16 mouse cellular contexts compared by ENCODE assay signal in genomic region chr15:99019436-99019835, GRCm38 (mm10). TPM values are rescaled to one million over a fixed set of nuclear protein-coding genes. Genes with fewer than 3 reads are reported as not detected.
DNase-seq lines count a peak whose midpoint lies in the region; ATAC-seq and TF ChIP-seq lines count a peak whose summit lies in the region.
"Had no signal": no experiment of that assay in that cellular context is flagged by ENCODE, and none has a peak within 500 bp of the region (broad histone marks: within the 10 kb centered on the region; RNA-seq: fewer than 3 reads in every experiment).

No protein-coding gene starts in this region.

- TF ChIP-seq CTCF in heart, postnatal 0 days (IDR thresholded peaks at IDR 0.05; ENCODE audit: low read depth): no peak
- no peak for TF ChIP-seq CTCF in heart, adult 2 months (IDR thresholded peaks at IDR 0.05)
- TF ChIP-seq CTCF in lung, postnatal 0 days (IDR thresholded peaks at IDR 0.05): no peak

- H3K79me2 ChIP-seq in heart, adult 2 months (replicated peaks; ENCODE audit: control insufficient read depth, insufficient read depth, low read length): no peaks in the 10 kb centered on the region

- intact Hi-C loops in heart, adult 2 months (cut with DNase I): no loop called here

- no peak for TF ChIP-seq EP300 in heart, postnatal 0 days (IDR thresholded peaks at IDR 0.05; ENCODE audit: low read depth)
- TF ChIP-seq EP300 in heart, adult 2 months (IDR thresholded peaks at IDR 0.05; ENCODE audit: insufficient read depth, low read depth, low read length): no peak
- TF ChIP-seq EP300 in lung, postnatal 0 days (IDR thresholded peaks at IDR 0.05): no peak

- TF ChIP-seq POLR2A in heart, adult 2 months (IDR thresholded peaks at IDR 0.05; ENCODE audit: insufficient read depth, low read depth, low read length): no peak

- H3K4me3 ChIP-seq in embryonic facial prominence, embryonic 13.5 days: no peak overlapping the region
- no peak overlapping the region; the same call in 1 of the 2 replicates for H3K4me3 ChIP-seq in embryonic facial prominence, embryonic 10.5 days
- H3K4me3 ChIP-seq in heart, postnatal 0 days (ENCODE audit: low read depth, low read length): no peak overlapping the region; the same call in 1 of the 2 replicates
- H3K4me3 ChIP-seq in heart, adult 2 months: no peak overlapping the region
- H3K4me3 ChIP-seq in lung, postnatal 0 days (ENCODE audit: low read depth, low read length): no peak overlapping the region
- H3K4me3 ChIP-seq in stomach, embryonic 16.5 days (replicated peaks; ENCODE audit: low read length): 0 out of 2 replicates have a peak overlapping the region, but pooled peaks have one; percentile 3
- H3K4me3 ChIP-seq: erythroblast, embryonic 14.5 days; midbrain, embryonic 10.5 days had no signal

- no peaks in the 10 kb centered on the region for H3K27me3 ChIP-seq in embryonic facial prominence, embryonic 13.5 days
- H3K27me3 ChIP-seq in embryonic facial prominence, embryonic 10.5 days (replicated peaks; ENCODE audit: low read depth, poor library complexity, severe bottlenecking): peaks cover 17% of the 10 kb centered on the region
- H3K27me3 ChIP-seq in heart, postnatal 0 days (ENCODE audit: control insufficient read depth, insufficient read depth, low read length): no peaks in the 10 kb centered on the region
- no peaks in the 10 kb centered on the region for H3K27me3 ChIP-seq in heart, adult 2 months (ENCODE audit: control insufficient read depth, insufficient read depth, low read length)
- no peaks in the 10 kb centered on the region for H3K27me3 ChIP-seq in lung, postnatal 0 days (replicated peaks; ENCODE audit: insufficient read depth, low read length)
- no peaks in the 10 kb centered on the region for H3K27me3 ChIP-seq in stomach, embryonic 16.5 days (ENCODE audit: control insufficient read depth, insufficient read depth, low read length)

- no peak overlapping the region for H3K9ac ChIP-seq in embryonic facial prominence, embryonic 13.5 days
- no peak overlapping the region for H3K9ac ChIP-seq in heart, postnatal 0 days (replicated peaks; ENCODE audit: low read depth, low read length)
- no peak overlapping the region for H3K9ac ChIP-seq in heart, adult 2 months (ENCODE audit: low read depth, low read length)
- H3K9ac ChIP-seq in lung, postnatal 0 days (replicated peaks; ENCODE audit: low read depth): no peak overlapping the region
- H3K9ac ChIP-seq in stomach, embryonic 16.5 days (ENCODE audit: low read length): no peak overlapping the region; the same call in 1 of the 2 replicates
- H3K9ac ChIP-seq: hindbrain, embryonic 14.5 days; liver, postnatal 0 days had no signal

- H3K4me1 ChIP-seq in embryonic facial prominence, embryonic 13.5 days: peaks cover 26% of the 10 kb centered on the region
- peaks cover 22% of the 10 kb centered on the region for H3K4me1 ChIP-seq in embryonic facial prominence, embryonic 10.5 days
- H3K4me1 ChIP-seq in heart, postnatal 0 days (ENCODE audit: control insufficient read depth, insufficient read depth): no peaks in the 10 kb centered on the region
- H3K4me1 ChIP-seq in heart, adult 2 months (ENCODE audit: control insufficient read depth, insufficient read depth, low read length): no peaks in the 10 kb centered on the region
- no peaks in the 10 kb centered on the region for H3K4me1 ChIP-seq in lung, postnatal 0 days (ENCODE audit: insufficient read depth, low read depth, low read length)
- H3K4me1 ChIP-seq in stomach, embryonic 16.5 days (ENCODE audit: control insufficient read depth, insufficient read depth, low read length): no peaks in the 10 kb centered on the region

- no peaks in the 10 kb centered on the region; the same call in 1 of the 2 replicates for H3K9me3 ChIP-seq in embryonic facial prominence, embryonic 13.5 days
- peaks cover 5% of the 10 kb centered on the region; the same call in 1 of the 2 replicates for H3K9me3 ChIP-seq in embryonic facial prominence, embryonic 10.5 days
- H3K9me3 ChIP-seq in heart, postnatal 0 days (replicated peaks; ENCODE audit: control insufficient read depth, low read length): no peaks in the 10 kb centered on the region
- H3K9me3 ChIP-seq in lung, postnatal 0 days (ENCODE audit: low read length): no peaks in the 10 kb centered on the region
- H3K9me3 ChIP-seq in stomach, embryonic 16.5 days (replicated peaks; ENCODE audit: control insufficient read depth, low read length): 0 out of 2 replicates have a peak, but pooled peaks cover 3% of the 10 kb centered on the region

- H3K36me3 ChIP-seq in embryonic facial prominence, embryonic 13.5 days: no peaks in the 10 kb centered on the region
- H3K36me3 ChIP-seq in embryonic facial prominence, embryonic 10.5 days (replicated peaks): no peaks in the 10 kb centered on the region
- H3K36me3 ChIP-seq in heart, postnatal 0 days (replicated peaks; ENCODE audit: control insufficient read depth, insufficient read depth, low read length): no peaks in the 10 kb centered on the region
- no peaks in the 10 kb centered on the region for H3K36me3 ChIP-seq in heart, adult 2 months (ENCODE audit: control insufficient read depth, insufficient read depth, low read length)
- no peaks in the 10 kb centered on the region for H3K36me3 ChIP-seq in lung, postnatal 0 days (ENCODE audit: insufficient read depth, low read length)
- no peaks in the 10 kb centered on the region for H3K36me3 ChIP-seq in stomach, embryonic 16.5 days (ENCODE audit: control insufficient read depth, insufficient read depth, low read length)
- H3K36me3 ChIP-seq: midbrain, embryonic 10.5 days had no signal

- 43% methylated on average over 8 of the region's 8 CpGs for WGBS in embryonic facial prominence, embryonic 13.5 days
- 61% methylated on average over 8 of the region's 8 CpGs for WGBS in embryonic facial prominence, embryonic 10.5 days
- WGBS in heart, postnatal 0 days: 47% methylated on average over 8 of the region's 8 CpGs
- WGBS in heart, adult 2 months: 69% methylated on average over 8 of the region's 8 CpGs
- 58% methylated on average over 8 of the region's 8 CpGs for WGBS in lung, postnatal 0 days
- WGBS in stomach, embryonic 16.5 days: 45% methylated on average over 8 of the region's 8 CpGs

- peak overlapping the region; percentile 24; the same call in 1 of the 2 replicates for H3K4me2 ChIP-seq in embryonic facial prominence, embryonic 13.5 days
- peak overlapping the region; percentile 31 for H3K4me2 ChIP-seq in heart, postnatal 0 days (ENCODE audit: low read depth, low read length)
- H3K4me2 ChIP-seq in lung, postnatal 0 days (replicated peaks; ENCODE audit: low read depth, low read length): 0 out of 2 replicates have a peak overlapping the region, but pooled peaks have one; percentile 15
- peak overlapping the region; percentile 9; the same call in 1 of the 2 replicates for H3K4me2 ChIP-seq in stomach, embryonic 16.5 days (ENCODE audit: low read depth, low read length)
- H3K4me2 ChIP-seq: hindbrain, embryonic 14.5 days had no signal

- peak overlapping the region; percentile 93 for H3K27ac ChIP-seq in embryonic facial prominence, embryonic 13.5 days
- H3K27ac ChIP-seq in embryonic facial prominence, embryonic 10.5 days (replicated peaks): no peak overlapping the region
- H3K27ac ChIP-seq in heart, postnatal 0 days (ENCODE audit: low read depth): no peak overlapping the region
- H3K27ac ChIP-seq in heart, adult 2 months: no peak overlapping the region
- H3K27ac ChIP-seq in lung, postnatal 0 days (ENCODE audit: low read length): no peak overlapping the region
- H3K27ac ChIP-seq in stomach, embryonic 16.5 days (ENCODE audit: low read length): peak overlapping the region; percentile 16; the same call in 1 of the 2 replicates
- H3K27ac ChIP-seq: midbrain, embryonic 10.5 days had no signal

- ATAC-seq in embryonic facial prominence, embryonic 13.5 days (ENCODE audit: insufficient number of reproducible peaks, insufficient read depth, low FRiP score, low TSS enrichment, low read depth): 0 out of 2 replicates have a peak, but pooled peaks have one; percentile 40
- ATAC-seq in heart, postnatal 0 days (ENCODE audit: insufficient read depth, low read depth): no peak
- no peak for ATAC-seq in lung, postnatal 0 days
- ATAC-seq in stomach, embryonic 16.5 days (ENCODE audit: insufficient read depth, low FRiP score): no peak
- ATAC-seq: liver, postnatal 0 days had no signal

- no peak for DNase-seq in embryonic facial prominence, embryonic 10.5 days (ENCODE audit: low spot score)
- DNase-seq in heart, postnatal 0 days (ENCODE audit: low spot score): no peak
- no peak for DNase-seq in heart, adult 2 months
- no peak for DNase-seq in lung, postnatal 0 days (ENCODE audit: low spot score)
- no peak for DNase-seq in lung, postnatal 4 days
- DNase-seq in thymus, postnatal 0 days (ENCODE audit: low spot score): no peak
- DNase-seq: cerebellum, adult 2 months; gastrocnemius, postnatal 25 days; left cerebral cortex, postnatal 4 days; liver, postnatal 0 days; right cerebral cortex, postnatal 4 days had no signal

RNA-seq across cellular contexts. Expression of gene Tuba1c, which starts 10.3 kb away (rescaled TPM):
- 109 and 124 TPM in 2 replicates for polyA plus RNA-seq in embryonic facial prominence, embryonic 13.5 days (2015; fragmentation: Nextera tagmentation; extraction: Ambion mirVana)
- polyA plus RNA-seq in embryonic facial prominence, embryonic 10.5 days (2016; fragmentation: Nextera tagmentation; extraction: Ambion mirVana): 141 and 144 TPM in 2 replicates
- 309 and 399 TPM in 2 replicates for total RNA-seq in heart, postnatal 0 days (2014; rRNA removed; ENCODE audit: low replicate concordance)
- 73.8 and 97.1 TPM in 2 replicates for polyA plus RNA-seq in heart, postnatal 0 days (2015; fragmentation: Nextera tagmentation; extraction: Ambion mirVana)
- 10 to 100 TPM; 30.1 to 39.0 TPM for total RNA-seq in heart, adult 2 months (2021)
- polyA plus RNA-seq in heart, adult 2 months (2012; rRNA removed): 58.6 and 74.4 TPM in 2 replicates
- polyA plus RNA-seq in lung, postnatal 0 days (2015; fragmentation: Nextera tagmentation; extraction: Ambion mirVana): 45.1 and 53.2 TPM in 2 replicates
- polyA plus RNA-seq in stomach, embryonic 16.5 days (2015; fragmentation: Nextera tagmentation; extraction: Ambion mirVana): 196 and 209 TPM in 2 replicates
- polyA plus RNA-seq in thymus, postnatal 0 days (2015; fragmentation: Nextera tagmentation; extraction: Ambion mirVana): 153 and 156 TPM in 2 replicates

RNA-seq across cellular contexts. Expression of gene Prph, which starts 35.5 kb away (rescaled TPM):
- polyA plus RNA-seq in embryonic facial prominence, embryonic 13.5 days (2015; fragmentation: Nextera tagmentation; extraction: Ambion mirVana): 1.8 and 7.1 TPM in 2 replicates
- polyA plus RNA-seq in embryonic facial prominence, embryonic 10.5 days (2016; fragmentation: Nextera tagmentation; extraction: Ambion mirVana): 3.7 and 6.3 TPM in 2 replicates
- 2.0 TPM in 1 of 2 replicates, not detected in the other for total RNA-seq in heart, postnatal 0 days (2014; rRNA removed; ENCODE audit: low replicate concordance)
- polyA plus RNA-seq in heart, postnatal 0 days (2015; fragmentation: Nextera tagmentation; extraction: Ambion mirVana): 0.07 and 0.84 TPM in 2 replicates
- under 1 TPM; 0.13 to 0.80 TPM for total RNA-seq in heart, adult 2 months (2021)
- 1.00 and 2.1 TPM in 2 replicates for polyA plus RNA-seq in heart, adult 2 months (2012; rRNA removed)
- polyA plus RNA-seq in lung, postnatal 0 days (2015; fragmentation: Nextera tagmentation; extraction: Ambion mirVana): 0.32 and 0.42 TPM in 2 replicates
- 24.4 and 25.4 TPM in 2 replicates for polyA plus RNA-seq in stomach, embryonic 16.5 days (2015; fragmentation: Nextera tagmentation; extraction: Ambion mirVana)
- 0.99 and 1.1 TPM in 2 replicates for polyA plus RNA-seq in thymus, postnatal 0 days (2015; fragmentation: Nextera tagmentation; extraction: Ambion mirVana)
- polyA plus RNA-seq: erythroblast, embryonic 14.5 days had no signal

RNA-seq across cellular contexts. Expression of gene Troap, which starts 54.9 kb away (rescaled TPM):
- 30.9 and 41.1 TPM in 2 replicates for polyA plus RNA-seq in embryonic facial prominence, embryonic 13.5 days (2015; fragmentation: Nextera tagmentation; extraction: Ambion mirVana)
- polyA plus RNA-seq in embryonic facial prominence, embryonic 10.5 days (2016; fragmentation: Nextera tagmentation; extraction: Ambion mirVana): 49.8 and 53.1 TPM in 2 replicates
- total RNA-seq in heart, postnatal 0 days (2014; rRNA removed; ENCODE audit: low replicate concordance): 16.2 and 19.1 TPM in 2 replicates
- 7.0 and 8.1 TPM in 2 replicates for polyA plus RNA-seq in heart, postnatal 0 days (2015; fragmentation: Nextera tagmentation; extraction: Ambion mirVana)
- under 1 TPM in 1 of 2 experiments, not detected in 1; 0.31 TPM for total RNA-seq in heart, adult 2 months (2021)
- 0.18 and 0.53 TPM in 2 replicates for polyA plus RNA-seq in heart, adult 2 months (2012; rRNA removed)
- 0.95 and 0.99 TPM in 2 replicates for polyA plus RNA-seq in lung, postnatal 0 days (2015; fragmentation: Nextera tagmentation; extraction: Ambion mirVana)
- 25.6 and 26.4 TPM in 2 replicates for polyA plus RNA-seq in stomach, embryonic 16.5 days (2015; fragmentation: Nextera tagmentation; extraction: Ambion mirVana)
- polyA plus RNA-seq in thymus, postnatal 0 days (2015; fragmentation: Nextera tagmentation; extraction: Ambion mirVana): 21.8 and 25.3 TPM in 2 replicates

Comparison
In these comparisons a context has a peak if more than half of its experiments do, and no peak if none do; other contexts are left out.
1. H3K27ac ChIP-seq: peak in embryonic facial prominence, embryonic 13.5 days (single experiment) and stomach, embryonic 16.5 days (single experiment); none in embryonic facial prominence, embryonic 10.5 days (single experiment), heart, postnatal 0 days (single experiment), heart, adult 2 months (single experiment) and lung, postnatal 0 days (single experiment).
2. Peak in every context shown above with its lines, with median percentiles within 50 percentile points of each other: H3K4me2 ChIP-seq.